Mouse (Mus musculus) limb, embryonic 14.5 days (tissue): ENCODE measurements at regions not wholly inside any gene's neighbourhood (a gene's known extent, or its start where the extent isn't known, plus 50 kb on each side); places are given as distances from the start of the nearest gene placed in this dataset.

Experiments used
- ATAC-seq: fragments of 200-750 bp; cut with Nextera tagmentation; 2 replicates; pipeline ENCODE4 v1.8.0; 2017; ENCODE audit warnings: low read depth, moderate number of reproducible peaks, moderate TSS enrichment; ENCODE audit not compliant: low FRiP score
- DNase-seq: peaks from one replicate; pipeline ENCODE4 v3.0.0-alpha.2; 2015; ENCODE audit warnings: low spot score
- H3K27ac ChIP-seq: fragments of 300-500 bp; sonication (generic); replicated peaks from 2 replicates; pipeline ENCODE4 v1.5.1; 2014; ENCODE audit warnings: low read depth, mild to moderate bottlenecking, low read length, moderate library complexity, mixed read lengths
- H3K27me3 ChIP-seq: fragments of 300-500 bp; sonication (generic); 2 replicates; pipeline ENCODE4 v1.6.1; 2014; ENCODE audit warnings: low read length, mixed read lengths; ENCODE audit not compliant: control insufficient read depth, insufficient read depth
- H3K36me3 ChIP-seq: fragments of 300-500 bp; sonication (generic); 2 replicates; pipeline ENCODE4 v1.6.1; 2014; ENCODE audit warnings: mild to moderate bottlenecking, low read length, moderate library complexity, mixed read lengths; ENCODE audit not compliant: control insufficient read depth, insufficient read depth
- H3K4me1 ChIP-seq: fragments of 300-500 bp; sonication (generic); 2 replicates; pipeline ENCODE4 v1.6.1; 2014; ENCODE audit warnings: antibody characterized with exemption, low read length, mixed read lengths; ENCODE audit not compliant: control insufficient read depth, insufficient read depth
- H3K4me2 ChIP-seq: fragments of 300-500 bp; sonication (generic); replicated peaks from 2 replicates; pipeline ENCODE4 v1.6.1; 2014; ENCODE audit warnings: low read depth, mild to moderate bottlenecking, low read length, moderate library complexity; ENCODE audit not compliant: severe bottlenecking
- H3K4me3 ChIP-seq: fragments of 300-500 bp; sonication (generic); replicated peaks from 2 replicates; pipeline ENCODE4 v1.5.1; 2014; ENCODE audit warnings: low read length
- H3K9ac ChIP-seq: fragments of 300-500 bp; sonication (generic); 2 replicates; pipeline ENCODE4 v1.6.1; 2014; ENCODE audit warnings: mild to moderate bottlenecking, low read depth, low read length, moderate library complexity; ENCODE audit not compliant: severe bottlenecking
- H3K9me3 ChIP-seq: fragments of 300-500 bp; sonication (generic); 2 replicates; pipeline ENCODE4 v1.6.1; 2016; ENCODE audit warnings: low read length; ENCODE audit not compliant: control insufficient read depth
- POLR2A ChIP-seq: fragments of 200-500 bp; IDR thresholded peaks from 2 replicates; pipeline ENCODE4 v1.8.0; 2012; ENCODE audit warnings: inconsistent platforms, mild to moderate bottlenecking, moderate library complexity, borderline replicate concordance; ENCODE audit not compliant: insufficient read depth, insufficient read length; ENCODE audit errors: extremely low read depth
- WGBS: fragments of 180-500 bp; shearing (Covaris S2); extraction: QIAGEN DNeasy Blood & Tissue Kit; methylation state at CpG from one replicate; pipeline ENCODE4 v1.1.7; 2014; 5-methylcytosine and 5-hydroxymethylcytosine counted together

DNA sequence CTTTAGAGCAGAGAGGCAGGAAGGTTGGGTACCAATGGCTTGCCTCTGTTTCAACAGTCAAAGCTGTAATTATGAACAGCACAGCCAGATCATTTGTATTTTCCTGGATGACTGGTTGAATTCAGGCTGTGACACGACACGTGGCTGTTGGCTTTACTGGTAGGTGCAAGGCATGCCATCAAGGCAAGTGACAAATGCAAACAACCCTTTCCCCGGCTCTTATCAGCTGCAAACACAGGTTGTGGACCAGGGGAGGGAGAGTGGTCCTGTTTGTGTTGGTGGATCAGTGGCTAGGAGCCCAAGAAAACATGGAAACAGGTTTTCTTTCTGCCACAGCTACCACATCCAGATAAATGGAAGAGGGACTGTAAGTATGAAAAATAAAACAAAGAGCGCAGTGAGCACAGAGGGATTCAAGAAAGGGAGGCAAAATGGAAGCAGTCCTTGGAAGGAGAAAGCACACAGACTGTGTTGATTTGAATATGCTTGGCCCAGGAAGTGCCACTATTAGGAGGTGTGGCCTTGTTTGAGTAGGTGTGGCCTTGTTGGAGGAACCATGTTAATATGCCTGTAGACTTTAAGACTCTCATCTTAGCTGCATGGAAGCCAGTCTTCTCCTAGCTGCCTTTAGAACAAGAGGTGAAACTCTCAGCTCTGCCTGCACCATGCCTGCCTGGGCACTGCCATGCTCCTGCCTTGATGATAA, 396.8 kb downstream of the Nedd1 start:
- no peak for TF ChIP-seq POLR2A
- H3K36me3 ChIP-seq, result no peaks in the 10 kb centered on the region
- H3K4me1 ChIP-seq, result no peaks in the 10 kb centered on the region
- no peak overlapping the region for H3K4me3 ChIP-seq
- no peak overlapping the region for H3K4me2 ChIP-seq
- H3K27ac ChIP-seq, result no peak overlapping the region
- ATAC-seq, result no peak
- H3K9ac ChIP-seq, result no peak overlapping the region
- no peaks in the 10 kb centered on the region for H3K27me3 ChIP-seq
- no peak for DNase-seq
- 61% methylated on average over 4 of the region's 4 CpGs for WGBS
- H3K9me3 ChIP-seq, result no peaks in the 10 kb centered on the region

DNA sequence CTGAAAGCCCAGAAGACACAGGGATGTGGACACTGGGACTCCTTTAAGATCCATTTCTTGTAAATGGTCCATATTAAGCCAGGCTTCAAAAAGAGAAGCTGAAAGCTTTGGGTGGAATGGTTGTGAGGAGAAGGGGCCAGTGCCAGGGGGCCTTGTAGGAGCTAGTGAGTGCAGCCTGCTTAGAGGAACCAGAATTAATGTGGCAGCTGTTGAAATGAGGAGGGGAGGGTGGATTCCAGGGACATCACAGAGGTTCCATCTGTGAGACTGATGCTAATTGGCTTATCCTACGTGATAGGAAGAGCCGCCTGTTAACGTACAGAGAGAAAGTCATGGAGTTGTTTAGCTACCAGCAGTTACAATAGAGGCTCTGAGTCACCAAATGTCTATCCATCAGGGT, 407.6 kb downstream of the Nedd1 start:
- DNase-seq (no peak), ATAC-seq (no peak)
- Histone ChIP-seq H3K27ac (no peak overlapping the region), H3K9ac (no peak overlapping the region), H3K27me3 (no peaks in the 10 kb centered on the region), H3K9me3 (no peaks in the 10 kb centered on the region), H3K4me3 (no peak overlapping the region), H3K4me2 (no peak overlapping the region), H3K36me3 (no peaks in the 10 kb centered on the region), H3K4me1 (no peaks in the 10 kb centered on the region)
- no peak for TF ChIP-seq POLR2A
- WGBS, result 56% methylated on average over 3 of the region's 3 CpGs

DNA sequence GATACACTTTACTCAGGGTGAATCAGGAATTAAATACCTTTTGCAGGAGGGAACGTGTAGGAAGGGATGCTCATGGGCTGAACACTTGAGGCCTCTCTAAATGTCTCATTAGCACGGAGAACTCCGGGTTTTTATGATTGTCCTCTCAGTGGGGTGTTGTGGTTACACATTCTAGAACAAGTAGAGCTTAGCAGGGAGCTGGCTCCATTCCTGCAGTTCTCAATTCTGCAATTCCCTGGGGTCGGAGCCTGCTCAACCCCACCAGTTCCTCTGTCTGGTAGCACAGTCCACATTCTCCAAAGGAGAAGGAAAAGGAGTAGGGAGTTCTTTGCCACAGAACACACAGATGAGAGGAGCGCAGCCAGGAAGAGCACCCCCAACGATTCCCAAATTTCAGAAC, 409.9 kb downstream of the Nedd1 start:
- Histone ChIP-seq H3K4me2 (no peak overlapping the region), H3K9ac (no peak overlapping the region), H3K4me1 (no peaks in the 10 kb centered on the region), H3K27me3 (no peaks in the 10 kb centered on the region), H3K4me3 (no peak overlapping the region), H3K27ac (no peak overlapping the region), H3K36me3 (no peaks in the 10 kb centered on the region), H3K9me3 (no peaks in the 10 kb centered on the region)
- TF ChIP-seq POLR2A, result no peak
- DNase-seq (no peak), ATAC-seq (no peak)
- 59% methylated on average over 6 of the region's 6 CpGs for WGBS

DNA sequence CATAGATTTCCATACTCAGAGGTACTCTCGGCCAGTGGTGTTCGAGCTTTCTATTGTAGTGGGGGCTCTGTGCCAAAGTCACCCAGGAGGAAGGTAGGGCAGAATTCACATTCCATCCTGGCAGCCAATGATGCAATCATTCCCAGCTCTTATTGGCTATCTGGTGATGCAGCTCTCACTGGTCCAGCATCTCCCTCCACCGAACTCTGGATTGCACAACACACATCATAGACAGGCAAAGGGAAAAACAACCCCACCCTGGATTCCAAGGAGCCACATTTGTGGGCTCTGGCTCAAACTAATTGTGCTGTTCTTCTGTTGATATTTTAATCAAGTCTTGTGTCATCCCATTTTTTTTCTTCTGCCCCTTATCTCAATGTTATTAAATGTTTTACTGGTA, 413.6 kb downstream of the Nedd1 start:
- DNase-seq (no peak), ATAC-seq (no peak)
- H3K27me3 ChIP-seq, result no peaks in the 10 kb centered on the region
- H3K36me3 ChIP-seq, result no peaks in the 10 kb centered on the region
- no peak for TF ChIP-seq POLR2A
- 93% methylated on average over 3 of the region's 3 CpGs for WGBS
- no peak overlapping the region for H3K9ac ChIP-seq
- H3K4me2 ChIP-seq, result no peak overlapping the region
- no peak overlapping the region for H3K4me3 ChIP-seq
- H3K27ac ChIP-seq, result no peak overlapping the region
- H3K9me3 ChIP-seq, result no peaks in the 10 kb centered on the region
- no peaks in the 10 kb centered on the region for H3K4me1 ChIP-seq

DNA sequence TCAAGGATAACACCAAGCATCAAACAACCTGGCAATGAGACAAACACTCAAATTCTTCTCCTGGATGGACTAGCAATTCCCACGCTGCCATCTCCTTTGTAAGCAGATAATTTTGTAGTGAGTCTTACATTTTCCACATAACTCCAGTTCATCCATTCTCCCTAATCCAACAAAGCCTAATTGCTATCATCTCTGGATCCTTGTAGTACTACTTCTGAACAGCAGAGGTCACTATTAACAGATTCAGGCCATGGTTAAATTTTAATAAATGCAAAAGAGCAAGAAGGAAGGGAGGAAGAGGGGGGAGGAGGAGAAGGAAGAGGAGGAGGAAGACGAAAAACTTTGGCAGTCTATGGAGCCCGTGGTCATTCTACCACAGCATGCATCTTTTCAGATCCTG, 414.4 kb downstream of the Nedd1 start:
- Histone ChIP-seq H3K4me1 (no peaks in the 10 kb centered on the region), H3K4me2 (no peak overlapping the region), H3K9me3 (no peaks in the 10 kb centered on the region), H3K9ac (no peak overlapping the region), H3K27ac (no peak overlapping the region), H3K36me3 (no peaks in the 10 kb centered on the region), H3K27me3 (no peaks in the 10 kb centered on the region), H3K4me3 (no peak overlapping the region)
- WGBS, result 45% methylated on average over 3 of the region's 3 CpGs
- DNase-seq (no peak), ATAC-seq (no peak)
- TF ChIP-seq POLR2A, result no peak

DNA sequence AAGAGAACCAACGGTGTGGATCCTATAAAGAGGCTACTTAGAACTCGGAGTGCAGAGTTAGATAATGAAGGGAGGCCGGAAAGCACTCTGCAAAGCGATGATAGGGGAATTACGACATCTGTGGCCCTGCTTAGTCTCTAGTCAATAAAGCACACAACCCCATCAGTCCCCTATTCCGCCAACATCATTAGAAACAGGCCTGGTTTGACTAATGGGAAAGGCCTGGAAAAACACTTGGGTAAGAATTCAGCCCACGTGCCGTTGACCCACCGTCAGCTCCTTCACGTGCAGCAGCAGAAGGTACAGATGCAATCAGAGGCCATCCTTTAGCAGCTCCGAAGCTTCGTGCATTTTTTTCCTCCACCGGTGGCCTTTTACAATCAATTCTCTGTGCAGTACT, 423.5 kb downstream of the Nedd1 start:
- Histone ChIP-seq H3K36me3 (no peaks in the 10 kb centered on the region), H3K9ac (no peak overlapping the region), H3K27me3 (no peaks in the 10 kb centered on the region), H3K9me3 (no peaks in the 10 kb centered on the region), H3K4me1 (no peaks in the 10 kb centered on the region), H3K4me2 (no peak overlapping the region), H3K4me3 (no peak overlapping the region), H3K27ac (no peak overlapping the region)
- 26% methylated on average over 13 of the region's 13 CpGs for WGBS
- ATAC-seq (no peak; the same call in 1 of the 2 replicates), DNase-seq (no peak)
- TF ChIP-seq POLR2A, result no peak
